Mouse (Mus musculus) ES-CJ7 (cell line): Measurements from ENCODE around the gene Camk1d.

Experiments used
- DNase-seq: peaks from one replicate; pipeline ENCODE4 v3.0.0; 2011; ENCODE audit warnings: low read depth, low spot score

Gene Camk1d

DNA sequence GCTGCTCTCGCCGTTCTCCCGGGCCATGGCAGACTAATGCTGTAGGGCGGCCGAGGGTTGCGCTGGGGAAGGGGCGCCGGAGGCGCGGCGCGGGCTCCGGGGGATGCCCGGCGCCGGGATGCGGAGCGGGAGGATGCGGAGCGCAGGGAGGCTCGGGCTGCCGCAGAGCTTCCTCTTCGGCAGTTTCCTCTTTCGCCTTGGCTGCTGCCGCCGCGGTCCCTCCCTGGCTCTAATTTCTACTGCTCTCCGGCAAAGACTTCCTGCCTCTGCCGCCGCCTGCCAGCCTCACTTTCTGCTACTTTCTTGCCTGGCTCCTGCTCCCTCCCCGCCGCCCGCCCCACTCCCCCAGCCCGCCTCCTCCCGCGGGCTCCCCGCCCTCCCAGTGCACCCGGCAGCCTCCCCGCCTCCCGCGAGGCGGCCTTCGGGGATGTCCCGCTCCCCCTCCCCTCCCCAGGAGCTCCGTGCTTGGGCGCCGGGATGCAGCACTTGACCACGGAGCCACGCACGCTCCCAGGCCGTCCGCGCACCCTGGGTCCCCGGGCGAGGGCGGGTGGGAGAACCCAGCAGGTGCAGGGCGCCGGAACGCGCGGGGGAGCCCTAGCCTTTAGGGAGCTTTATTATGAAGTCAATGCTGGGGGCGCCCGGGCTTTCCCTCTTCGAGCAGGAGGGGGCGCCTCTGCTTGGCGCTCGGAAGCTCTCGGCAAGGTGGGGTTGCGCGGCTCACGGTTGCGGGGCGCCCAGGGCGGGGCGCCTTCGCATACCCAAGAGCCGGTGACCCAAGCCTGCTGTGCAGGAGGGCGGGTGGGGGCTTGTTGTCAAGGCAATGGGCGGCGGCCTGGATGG lies at the start of gene Camk1d:
Gene Camk1d (minus strand): TSS at position 305 of the 843 bp plus-strand sequence.
- DNase-seq: peak; percentile 94

DNA sequence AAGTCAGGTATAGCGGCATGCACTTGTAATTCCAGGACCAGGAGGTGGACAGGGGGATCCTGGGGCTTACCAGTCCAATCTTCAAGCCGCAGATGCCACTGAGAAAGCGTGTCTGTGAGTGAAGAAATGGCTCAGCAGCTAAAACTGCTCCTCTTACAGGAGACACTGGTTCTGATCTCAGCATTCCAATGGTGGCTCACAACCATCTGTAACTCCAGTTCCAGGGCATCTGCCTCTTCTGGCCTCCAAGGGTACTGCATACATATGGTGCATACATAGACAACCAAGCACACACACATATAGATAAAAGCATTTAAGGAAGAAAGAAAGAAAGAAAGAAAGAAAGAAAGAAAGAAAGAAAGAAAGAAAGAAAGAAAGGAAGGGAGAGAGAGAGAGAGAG lies 47.7 kb upstream of the Camk1d start:
- peak; percentile 50 for DNase-seq

DNA sequence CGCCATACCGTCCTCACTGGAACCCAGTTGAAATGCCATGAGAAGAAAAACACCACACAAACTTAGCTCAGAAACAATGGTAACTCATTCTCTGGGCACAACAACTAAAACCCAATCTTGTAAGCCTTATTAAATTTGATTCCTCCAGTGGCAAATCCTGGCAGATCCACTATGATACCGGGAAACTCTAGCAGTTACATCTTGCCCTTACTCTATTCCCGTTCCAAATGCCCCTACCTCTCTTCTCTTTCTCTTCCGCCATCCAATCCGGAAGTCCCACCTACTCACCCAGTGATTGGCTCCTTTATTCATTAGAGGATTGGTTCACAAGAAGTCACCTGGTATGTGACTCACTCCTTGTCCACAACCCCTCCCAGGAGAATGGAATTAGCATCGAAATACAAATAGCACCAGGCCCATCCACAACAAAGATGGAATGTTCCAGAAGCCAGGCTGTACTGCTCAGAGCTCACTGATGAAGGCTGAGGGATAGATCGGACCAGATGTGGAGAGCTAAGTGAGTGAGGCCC lies 46.2 kb upstream of the Camk1d start:
- DNase-seq: peak; percentile 20

DNA sequence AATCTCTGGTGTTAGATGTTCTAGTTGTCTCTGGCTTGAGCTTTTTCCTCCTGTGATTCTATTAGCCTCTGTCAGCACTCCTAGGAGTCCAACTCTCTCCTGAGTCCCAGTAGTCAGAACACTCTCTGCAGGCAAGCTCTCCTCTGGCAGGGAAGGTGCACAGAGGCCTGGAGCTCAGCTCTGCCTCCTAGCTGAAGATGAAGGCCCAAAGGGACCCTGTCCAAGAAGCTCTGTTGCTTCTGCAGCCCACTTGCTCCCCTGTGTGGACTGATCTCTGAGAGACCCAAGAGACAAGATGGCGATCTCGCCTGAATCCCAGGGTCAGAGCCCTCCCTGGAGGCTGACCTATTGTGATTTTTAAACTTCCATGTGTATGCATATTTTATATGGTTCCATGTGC lies 44.3 kb upstream of the Camk1d start:
- no peak for DNase-seq

DNA sequence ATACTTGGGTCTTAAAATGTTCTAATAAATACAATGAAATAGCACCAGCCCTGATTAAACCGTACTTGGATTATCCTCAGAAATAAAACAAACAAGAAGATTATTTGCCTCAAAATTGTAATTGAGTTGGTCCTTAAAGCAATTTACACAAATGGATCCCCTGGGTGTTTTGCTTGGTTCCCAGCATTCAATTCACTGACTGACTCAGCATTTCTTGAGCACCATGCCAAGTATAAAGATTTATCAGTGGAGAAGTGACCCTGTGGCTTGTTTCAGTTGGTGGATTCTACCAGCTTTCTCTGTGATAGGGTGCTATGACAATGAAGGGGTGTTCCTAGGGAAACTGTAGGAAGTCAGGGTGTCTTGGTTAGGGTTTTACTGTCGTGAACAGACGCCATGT lies 36.6 kb upstream of the Camk1d start:
- no peak for DNase-seq

DNA sequence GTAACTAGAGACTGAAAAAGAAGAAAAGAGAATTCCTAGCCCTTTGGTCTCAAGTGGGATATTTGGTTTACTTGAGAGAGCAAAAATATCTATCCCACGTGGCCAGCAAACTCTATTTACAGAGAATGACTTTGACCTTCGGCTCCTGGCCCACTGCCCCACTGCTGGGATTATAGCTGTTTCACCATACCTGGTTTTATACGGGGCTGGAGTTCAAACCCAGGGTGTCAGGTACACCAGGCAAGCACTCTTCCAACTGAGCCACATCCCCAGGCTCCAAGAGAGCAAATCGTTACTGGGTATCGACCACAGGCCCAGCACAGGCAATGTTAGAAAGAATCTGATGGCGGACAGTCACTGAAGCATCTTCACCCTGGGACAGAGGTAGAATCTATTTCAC lies 34.9 kb upstream of the Camk1d start:
- DNase-seq: no peak

DNA sequence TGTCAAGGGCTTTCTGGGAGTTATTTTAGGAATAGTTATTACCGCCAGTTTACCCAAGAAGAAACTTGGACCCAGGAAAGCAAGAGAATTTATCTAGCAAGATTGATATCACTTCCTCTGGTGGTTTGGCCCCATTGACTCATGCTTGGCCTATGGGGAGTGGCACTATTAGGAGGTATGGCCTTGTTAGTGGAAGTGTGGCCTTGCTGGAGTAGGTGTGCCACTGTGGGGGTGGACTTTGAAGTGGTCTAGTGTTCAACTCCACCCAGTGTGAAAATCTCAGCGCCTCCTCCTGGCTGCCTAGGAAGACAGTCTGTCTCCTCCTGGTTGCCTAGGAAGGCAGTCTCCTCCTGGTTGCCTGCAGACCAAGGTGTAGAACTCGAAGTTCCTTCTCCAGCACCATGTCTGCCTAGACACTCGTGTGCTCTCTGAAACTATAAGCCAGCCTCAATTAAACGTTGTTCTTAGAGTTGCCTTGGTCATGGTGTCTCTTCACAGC lies 33.3 kb upstream of the Camk1d start:
- DNase-seq: no peak

DNA sequence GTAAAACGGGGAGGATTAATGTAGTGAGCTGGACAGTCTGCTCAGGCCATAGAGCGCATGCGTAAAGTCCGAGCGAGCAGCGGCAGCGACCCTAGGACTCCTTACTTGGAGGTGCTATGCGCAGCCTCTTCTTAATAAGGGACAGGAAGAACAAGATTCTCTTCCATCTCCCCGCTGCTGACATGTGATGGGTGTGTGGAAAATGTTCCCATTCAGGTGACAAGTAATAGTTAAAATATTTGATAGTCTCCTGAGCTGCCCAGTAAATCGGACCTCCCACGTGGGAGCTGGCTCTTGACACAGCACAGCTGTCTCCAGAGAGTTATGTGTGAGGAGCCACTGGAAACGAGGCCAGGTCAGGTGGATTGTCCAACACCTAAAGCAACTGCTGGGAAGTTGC lies 32.2 kb upstream of the Camk1d start:
- no peak for DNase-seq

DNA sequence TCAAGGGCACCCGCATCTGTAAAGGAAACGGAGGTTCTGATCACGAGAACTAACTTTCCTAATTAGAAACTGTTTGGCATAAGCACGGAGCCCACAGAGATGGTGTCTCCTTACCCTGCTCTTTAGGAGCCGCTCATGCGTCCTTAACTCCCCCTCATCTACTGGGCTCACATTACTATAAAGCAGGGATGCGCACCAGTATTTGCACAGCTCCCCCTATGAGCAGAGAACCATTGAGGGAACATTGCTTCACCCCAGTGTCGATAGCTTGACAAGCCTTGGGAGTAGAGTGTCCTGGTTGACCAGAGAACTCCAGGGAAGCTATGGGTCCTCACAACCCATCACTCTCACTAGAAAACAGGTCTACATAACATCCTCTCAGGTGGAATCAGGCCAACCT lies 29.6 kb upstream of the Camk1d start:
- no peak for DNase-seq

DNA sequence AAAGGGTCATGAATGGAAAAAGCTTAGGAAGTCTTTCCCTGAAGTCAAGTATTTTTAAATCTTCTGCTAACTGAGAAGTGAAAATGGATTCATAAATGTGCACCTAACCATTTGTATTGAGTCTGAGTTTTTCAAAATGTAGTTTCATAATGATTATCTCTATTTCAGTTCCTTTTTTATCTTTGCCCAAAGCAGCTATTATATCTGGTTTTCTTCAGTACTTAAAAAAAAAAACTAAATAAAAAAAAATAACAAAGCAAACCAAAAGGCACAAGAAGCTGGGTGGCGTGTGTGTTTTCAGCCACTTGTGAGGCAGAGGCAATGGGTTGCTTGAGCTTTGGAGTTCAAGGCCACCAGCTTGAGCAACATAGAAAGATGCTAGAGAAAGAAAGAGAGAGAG lies 26.6 kb upstream of the Camk1d start:
- no peak for DNase-seq

DNA sequence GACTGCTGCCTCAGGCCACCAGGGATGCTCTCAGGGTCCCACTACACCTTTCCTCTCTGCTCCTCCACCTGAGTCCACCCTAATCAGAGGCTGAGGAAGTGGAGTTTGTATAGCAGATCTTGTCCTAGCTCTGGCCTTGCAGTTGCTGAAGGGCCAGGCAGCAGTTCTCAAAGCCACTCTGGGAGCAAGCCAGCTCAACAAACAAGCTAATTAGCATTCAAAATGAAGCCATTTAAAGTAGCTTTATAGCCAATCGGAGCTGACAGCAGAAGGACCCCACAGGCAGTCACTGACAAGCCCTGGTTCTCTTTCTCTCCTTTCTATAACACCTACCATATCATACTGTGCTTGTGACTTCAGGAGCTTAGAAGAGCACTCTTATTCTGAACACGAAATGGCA lies 21.6 kb upstream of the Camk1d start:
- DNase-seq: peak; percentile 41

DNA sequence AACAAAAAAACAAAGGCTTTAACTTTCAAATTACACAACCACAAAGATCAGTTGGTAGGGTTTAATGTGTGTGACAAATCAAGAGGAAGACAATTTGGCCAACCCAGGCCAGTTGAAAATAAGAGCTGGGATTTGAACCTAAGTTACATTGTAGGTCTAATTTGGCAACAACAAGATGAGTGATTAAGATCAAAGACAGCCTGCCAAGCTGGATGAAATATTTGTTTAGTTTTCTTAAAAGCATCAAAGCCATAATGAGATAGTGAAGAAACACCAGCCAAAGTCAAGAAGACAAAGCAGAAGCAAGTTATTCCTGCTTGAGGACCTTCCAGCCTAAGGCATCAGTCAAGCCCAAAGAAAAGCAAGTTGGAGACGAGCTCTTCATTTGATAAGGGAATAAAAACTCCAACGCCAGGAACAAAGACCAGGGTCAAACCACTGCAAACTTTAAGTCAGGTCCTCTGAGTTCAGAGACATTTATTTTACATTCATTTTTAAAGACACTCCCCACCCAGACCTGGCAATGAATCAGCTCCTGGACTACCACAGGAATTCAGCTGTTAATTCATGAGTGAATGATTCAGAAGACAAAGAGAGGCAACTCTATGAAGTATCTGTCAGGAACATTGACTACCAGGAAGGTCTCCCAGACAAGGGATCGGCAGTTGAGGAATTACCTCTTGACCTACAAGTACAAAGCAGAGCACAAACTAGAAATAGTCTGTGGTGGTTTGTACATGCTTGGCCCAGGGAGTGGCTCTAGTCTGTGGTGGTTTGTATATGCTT lies 19.2 kb upstream of the Camk1d start:
- DNase-seq: no peak

DNA sequence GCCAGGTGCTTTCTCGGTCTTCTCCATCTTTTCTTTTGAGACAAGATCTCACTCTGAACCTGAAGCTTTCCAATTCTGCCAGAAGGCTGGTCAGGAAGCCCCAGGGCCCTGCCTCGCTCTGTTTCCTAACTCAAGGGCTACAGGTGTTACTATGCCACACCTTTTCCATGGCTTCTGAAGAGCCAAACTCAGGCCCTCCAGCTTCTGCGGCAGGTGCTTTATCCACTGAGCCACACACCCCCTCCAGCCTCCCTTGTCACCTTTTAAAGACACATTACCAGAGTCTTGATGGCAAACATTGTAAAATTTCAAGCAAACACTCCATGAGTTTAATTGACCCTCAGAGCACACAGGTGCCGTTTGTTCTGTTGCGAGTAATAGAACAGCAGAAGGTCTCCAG lies 17.7 kb upstream of the Camk1d start:
- no peak for DNase-seq

DNA sequence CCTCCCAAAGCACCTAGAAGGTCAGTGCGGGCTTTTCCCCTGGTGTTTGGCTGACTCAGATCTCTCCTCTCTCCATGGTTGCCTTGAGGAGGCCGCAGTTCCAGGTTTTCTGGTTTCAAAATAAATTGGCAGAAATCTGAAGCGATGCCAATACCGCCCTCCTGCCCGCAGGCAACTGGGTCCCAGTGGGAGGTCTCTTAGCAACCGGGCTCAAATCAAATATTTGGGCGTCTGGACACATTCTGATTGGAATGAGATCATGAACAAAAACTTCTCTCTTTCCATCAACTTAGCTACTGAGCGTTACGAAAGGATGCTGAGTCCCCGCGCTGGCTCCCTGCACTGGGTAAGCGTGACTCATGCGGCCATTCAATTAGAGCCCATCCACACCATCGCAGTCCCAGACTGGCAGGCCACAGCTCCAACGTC lies 16.1 kb upstream of the Camk1d start:
- DNase-seq: no peak

DNA sequence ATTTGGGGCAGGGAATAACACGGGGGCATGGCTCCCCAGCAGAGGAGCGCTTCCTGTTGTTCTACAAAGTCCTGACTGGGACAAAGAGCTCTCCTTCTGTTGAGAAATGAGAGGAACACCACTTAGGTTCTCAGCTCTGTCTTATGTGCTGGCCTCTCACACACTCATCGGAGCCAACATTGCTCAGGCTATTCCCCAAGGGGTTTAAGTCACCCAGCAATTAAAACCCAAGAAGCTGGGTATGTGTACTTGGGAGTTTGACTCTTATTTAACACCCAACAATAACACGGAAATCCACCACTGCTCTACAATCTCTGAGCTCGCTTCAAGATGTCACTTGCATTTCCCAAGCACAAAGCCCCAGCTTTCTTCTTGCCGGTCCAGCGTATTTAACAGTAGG lies 15.6 kb upstream of the Camk1d start:
- no peak for DNase-seq

DNA sequence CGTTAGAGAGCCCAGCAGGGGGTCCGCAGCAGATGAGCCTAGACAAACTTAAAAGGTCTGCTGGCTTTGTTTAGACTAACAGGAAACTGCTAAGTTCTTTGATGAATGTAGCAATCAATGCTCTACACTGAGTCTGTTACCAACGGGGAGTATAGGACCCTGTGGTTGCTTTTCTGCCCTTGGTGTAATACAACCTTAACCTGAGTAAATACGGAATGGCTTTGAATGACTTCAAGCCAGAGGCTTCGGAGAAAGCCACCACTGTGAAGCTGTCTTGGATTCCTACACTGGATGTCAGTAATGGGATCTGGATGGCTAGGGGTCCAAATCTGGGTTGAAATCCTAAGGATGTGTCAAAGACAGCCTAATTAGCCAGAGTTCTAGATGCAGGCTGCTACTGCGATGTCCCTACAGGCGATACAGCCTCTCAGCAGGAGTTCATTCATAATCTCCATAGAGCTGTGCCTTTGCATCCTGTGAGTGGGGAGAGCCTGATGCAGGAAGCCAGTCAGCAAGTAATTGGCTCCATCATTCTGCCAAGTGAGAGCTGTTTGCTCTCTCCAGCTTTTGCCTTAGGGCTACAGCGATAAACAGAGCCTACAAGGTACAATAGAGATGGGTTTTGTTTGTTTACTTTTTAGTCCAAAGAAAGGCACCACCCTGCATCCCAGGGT lies 10.8 kb upstream of the Camk1d start:
- DNase-seq: peak; percentile 58

DNA sequence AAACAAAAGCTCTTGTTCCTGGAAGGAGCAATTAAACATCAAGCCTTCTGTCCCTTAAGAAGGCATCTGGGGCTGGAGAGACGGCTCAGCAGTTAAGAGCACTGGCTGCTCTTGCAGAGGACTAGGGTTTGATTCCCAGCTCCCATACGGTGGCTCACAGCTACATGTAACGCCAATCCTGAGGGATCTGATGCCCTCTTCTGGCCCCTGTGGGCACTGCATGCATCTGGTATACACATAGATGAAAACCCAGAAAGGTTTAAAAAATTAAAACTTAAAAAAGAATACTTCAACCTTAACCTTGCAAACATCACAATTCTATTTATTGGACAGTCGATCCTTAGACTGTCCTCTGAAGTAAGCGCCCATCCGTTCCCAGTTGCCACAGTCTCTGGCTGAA lies 3.4 kb upstream of the Camk1d start:
- peak; percentile 39 for DNase-seq

DNA sequence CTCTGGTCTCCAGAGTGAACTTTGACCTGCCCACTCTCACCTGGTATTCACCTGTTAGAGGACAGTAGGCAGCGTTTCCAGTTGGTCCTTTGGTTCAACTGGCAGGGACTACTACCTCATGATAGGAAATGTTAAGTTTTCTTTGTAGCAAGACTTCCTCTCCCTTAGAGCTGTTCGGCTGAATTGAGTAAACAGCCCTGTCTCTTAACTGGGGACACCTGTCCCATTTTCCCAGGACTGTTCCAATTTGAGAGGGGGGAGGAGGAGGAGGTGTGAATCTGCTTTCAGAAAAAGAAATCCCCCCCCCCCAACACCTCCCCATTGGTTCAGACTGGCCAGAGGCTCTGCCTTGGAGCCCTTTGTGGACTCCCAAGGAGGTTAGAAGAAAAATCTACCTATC lies 1.2 kb upstream of the Camk1d start:
- peak; percentile 64 for DNase-seq

DNA sequence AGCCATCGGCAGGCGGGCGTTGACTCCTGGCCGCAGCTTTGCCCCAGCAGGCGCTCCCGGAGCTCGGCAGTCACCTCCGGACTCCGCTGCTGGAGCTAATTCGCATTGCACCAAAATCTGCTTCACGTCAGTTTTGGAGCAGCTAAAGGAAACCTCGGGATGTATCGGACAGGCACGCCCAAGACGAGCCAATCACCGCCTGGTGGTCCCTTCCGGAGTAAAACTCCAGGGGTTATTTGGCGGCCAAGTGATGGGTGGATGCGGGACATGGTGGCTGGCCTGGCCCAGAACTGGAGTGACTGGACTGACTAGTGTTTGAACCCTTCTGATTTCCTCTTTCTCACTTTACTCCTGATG lies 717 bp upstream of the Camk1d start:
- DNase-seq: no peak

DNA sequence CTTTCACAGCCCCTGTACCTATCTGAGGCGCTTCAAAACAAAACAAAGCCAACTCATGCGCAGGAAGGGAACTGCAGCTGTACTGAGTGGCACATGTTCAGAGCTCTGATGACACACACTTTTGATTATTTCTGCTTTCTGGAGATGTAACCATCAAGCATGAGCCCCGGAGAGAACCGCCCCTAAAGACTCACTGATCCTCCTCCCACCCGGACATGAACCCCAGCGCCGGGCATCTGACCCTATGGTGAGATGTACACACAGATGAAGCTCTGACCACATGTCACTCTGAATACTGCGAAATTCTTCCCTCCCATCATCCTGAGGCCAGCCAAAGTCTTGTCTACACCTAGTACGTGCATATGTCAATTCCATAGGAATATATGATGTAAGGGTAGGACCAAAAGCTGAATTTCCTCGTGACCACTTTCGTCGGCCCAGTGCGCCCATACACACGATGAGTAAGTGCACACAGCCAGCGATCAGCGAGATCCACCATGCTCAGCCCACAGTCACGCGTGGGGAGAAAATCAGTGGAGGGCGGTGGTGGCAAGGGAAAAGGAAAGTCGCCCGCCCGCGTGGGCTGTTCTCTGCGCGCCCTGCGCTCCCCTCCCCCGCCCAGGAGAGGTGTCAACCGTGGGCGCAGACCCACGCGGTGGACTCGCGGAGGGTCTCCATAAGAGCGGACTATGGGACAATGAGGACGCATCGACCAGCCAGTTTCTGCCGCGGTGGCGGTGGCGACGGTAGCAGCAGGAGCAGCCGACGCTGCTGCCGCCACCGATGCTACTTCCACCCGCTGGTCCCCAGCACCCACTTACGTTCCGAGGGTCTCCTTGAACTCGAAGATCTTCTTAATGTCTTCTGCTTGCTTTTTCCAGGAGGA lies 747 bp downstream of the Camk1d start:
- DNase-seq: no peak

DNA sequence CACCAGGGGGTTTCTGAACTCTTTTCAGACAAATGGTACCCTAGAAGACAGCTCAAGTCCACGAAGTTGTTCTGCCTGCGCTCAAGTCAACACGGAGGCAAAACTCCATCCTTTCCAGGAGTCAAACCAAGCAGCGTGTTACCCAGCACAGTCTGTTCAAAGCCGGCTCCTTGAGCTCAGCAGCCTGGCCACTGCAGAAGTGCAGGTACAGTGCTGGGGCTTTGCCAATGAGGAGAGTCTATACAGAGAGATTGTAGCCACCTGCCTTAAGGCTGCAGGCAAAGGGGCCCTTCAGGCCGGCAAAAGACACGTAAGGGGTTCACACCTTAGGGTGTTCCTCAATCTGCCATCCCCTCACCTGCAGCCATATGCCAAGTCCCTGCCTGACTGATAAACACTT lies 2.1 kb downstream of the Camk1d start:
- DNase-seq: no peak
